Mouse (Mus musculus) megakaryocyte, embryonic 14.5 days (primary cell): ENCODE measurements at regions not wholly inside any gene's neighbourhood (a gene's known extent, or its start where the extent isn't known, plus 50 kb on each side); places are given as distances from the start of the nearest gene placed in this dataset.
"Not testable (repeated sequence)": the region's sequence is repeated elsewhere in the genome, so short reads cannot be mapped to it uniquely, and the experiment has no call there.

Experiments used
- FLI1 ChIP-seq: IDR thresholded peaks from 2 replicates; pipeline ENCODE4 v1.6.1; 2012; ENCODE audit warnings: low read length, inconsistent platforms, mixed read lengths
- GATA1 ChIP-seq: IDR thresholded peaks from 3 replicates; pipeline ENCODE4 v1.6.1; 2012; ENCODE audit warnings: mixed read lengths, low read length, inconsistent platforms, borderline replicate concordance

GRCm38 (mm10) chr3:6768085-6768484, 147.8 kb upstream of the 1700008P02Rik start:
- TF ChIP-seq FLI1, GATA1: not testable (repeated sequence)
